Mouse (Mus musculus) embryonic fibroblast, embryonic 13.5 days (primary cell): ENCODE results near the gene Gstm5.

Experiments
- CTCF ChIP-seq: IDR thresholded peaks from 2 replicates; pipeline ENCODE4 v1.5.1; 2011; ENCODE audit warnings: mild to moderate bottlenecking, control low read depth, low read length, moderate library complexity, borderline replicate concordance; ENCODE audit not compliant: insufficient read depth
- POLR2A ChIP-seq: IDR thresholded peaks from 2 replicates; pipeline ENCODE4 v1.6.1; 2011; ENCODE audit warnings: low read depth, mild to moderate bottlenecking, control low read depth, low read length, moderate library complexity

DNA sequence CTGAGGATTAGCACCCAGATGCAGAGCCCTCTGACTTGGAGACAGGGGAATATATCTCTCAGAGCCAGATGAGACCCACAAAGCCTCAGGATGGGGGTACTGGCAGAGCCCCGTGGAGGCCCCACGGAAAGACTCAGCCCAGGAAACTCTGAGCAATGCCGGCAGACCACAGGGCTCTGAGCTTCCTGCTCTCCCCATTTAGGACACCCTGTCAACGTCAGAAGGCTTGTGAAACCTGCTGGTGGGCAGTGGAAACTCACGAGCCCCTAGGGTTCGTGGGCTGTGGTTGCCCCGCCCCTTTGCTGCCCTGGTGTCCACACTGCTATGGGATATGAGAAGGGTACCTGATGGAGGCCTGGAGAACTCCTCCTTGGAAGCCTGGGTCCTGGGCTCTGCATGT is 42.8 kb upstream of the Gstm5 start:
- TF ChIP-seq POLR2A (no peak), CTCF (no peak)
